Mouse (Mus musculus): Measurements from ENCODE around the gene Zfp398. TPM values are rescaled to one million over a fixed set of nuclear protein-coding genes. Genes with fewer than 3 reads are reported as not detected.

The Zfp398 gene
- polyA plus RNA-seq, 1 experiment from 2014 or later = 8.4 TPM

GRCm38 (mm10) chr6:47819626-47820325 is 15.7 kb upstream of the Zfp398 start:
- Histone ChIP-seq H3K4me1 (ENCODE audit: control insufficient read depth, insufficient read depth, low read length) (no peaks in the 10 kb centered on the region), H3K27ac (ENCODE audit: low read length) (no peak overlapping the region), H3K27me3 (ENCODE audit: control insufficient read depth, insufficient read depth, low read length) (no peaks in the 10 kb centered on the region), H3K9me3 (replicated peaks; ENCODE audit: control insufficient read depth, low read length) (no peaks in the 10 kb centered on the region), H3K4me2 (ENCODE audit: low read depth, low read length) (no peak overlapping the region), H3K4me3 (replicated peaks; ENCODE audit: low read length) (no peak overlapping the region), H3K36me3 (ENCODE audit: control insufficient read depth, insufficient read depth, low read length) (no peaks in the 10 kb centered on the region), H3K9ac (ENCODE audit: low read length) (no peak overlapping the region)
- no peak for ATAC-seq (ENCODE audit: insufficient read depth, low FRiP score)
- WGBS = 92% methylated on average over 23 of the region's 23 CpGs

- H3K9me3 ChIP-seq (replicated peaks; ENCODE audit: control insufficient read depth, low read length) = no peaks in the 10 kb centered on the region
- no peaks in the 10 kb centered on the region for H3K4me1 ChIP-seq (ENCODE audit: control insufficient read depth, insufficient read depth, low read length)
- H3K27me3 ChIP-seq (ENCODE audit: control insufficient read depth, insufficient read depth, low read length) = no peaks in the 10 kb centered on the region
- H3K4me3 ChIP-seq (replicated peaks; ENCODE audit: low read length) = no peak overlapping the region
- H3K36me3 ChIP-seq (ENCODE audit: control insufficient read depth, insufficient read depth, low read length) = no peaks in the 10 kb centered on the region
- no peak for ATAC-seq (ENCODE audit: insufficient read depth, low FRiP score)
- H3K4me2 ChIP-seq (ENCODE audit: low read depth, low read length) = no peak overlapping the region
- WGBS = 80% methylated on average over 5 of the region's 5 CpGs
- no peak overlapping the region for H3K9ac ChIP-seq (ENCODE audit: low read length)
- no peak overlapping the region for H3K27ac ChIP-seq (ENCODE audit: low read length)
These were observed 14.2 kb upstream of the Zfp398 start for GRCm38 (mm10) chr6:47821236-47821635.

GRCm38 (mm10) chr6:47821776-47822175 is 13.7 kb upstream of the Zfp398 start:
- H3K27me3 ChIP-seq (ENCODE audit: control insufficient read depth, insufficient read depth, low read length) = no peaks in the 10 kb centered on the region
- H3K4me2 ChIP-seq (ENCODE audit: low read depth, low read length) = no peak overlapping the region
- no peak overlapping the region for H3K4me3 ChIP-seq (replicated peaks; ENCODE audit: low read length)
- H3K27ac ChIP-seq (ENCODE audit: low read length) = no peak overlapping the region
- no peak for ATAC-seq (ENCODE audit: insufficient read depth, low FRiP score)
- H3K36me3 ChIP-seq (ENCODE audit: control insufficient read depth, insufficient read depth, low read length) = no peaks in the 10 kb centered on the region
- H3K4me1 ChIP-seq (ENCODE audit: control insufficient read depth, insufficient read depth, low read length) = no peaks in the 10 kb centered on the region
- H3K9me3 ChIP-seq (replicated peaks; ENCODE audit: control insufficient read depth, low read length) = no peaks in the 10 kb centered on the region
- WGBS = 88% methylated on average over 6 of the region's 6 CpGs
- no peak overlapping the region for H3K9ac ChIP-seq (ENCODE audit: low read length)

- no peak for ATAC-seq (ENCODE audit: insufficient read depth, low FRiP score)
- no peaks in the 10 kb centered on the region for H3K9me3 ChIP-seq (replicated peaks; ENCODE audit: control insufficient read depth, low read length)
- no peak overlapping the region for H3K4me2 ChIP-seq (ENCODE audit: low read depth, low read length)
- H3K36me3 ChIP-seq (ENCODE audit: control insufficient read depth, insufficient read depth, low read length) = no peaks in the 10 kb centered on the region
- H3K4me1 ChIP-seq (ENCODE audit: control insufficient read depth, insufficient read depth, low read length) = no peaks in the 10 kb centered on the region
- no peak overlapping the region for H3K27ac ChIP-seq (ENCODE audit: low read length)
- WGBS = 59% methylated on average over 2 of the region's 2 CpGs
- H3K27me3 ChIP-seq (ENCODE audit: control insufficient read depth, insufficient read depth, low read length) = no peaks in the 10 kb centered on the region
- no peak overlapping the region for H3K9ac ChIP-seq (ENCODE audit: low read length)
- no peak overlapping the region for H3K4me3 ChIP-seq (replicated peaks; ENCODE audit: low read length)
These were observed 11.2 kb upstream of the Zfp398 start for GRCm38 (mm10) chr6:47824241-47824640.

- H3K4me3 ChIP-seq (replicated peaks; ENCODE audit: low read length) = no peak overlapping the region
- no peaks in the 10 kb centered on the region for H3K27me3 ChIP-seq (ENCODE audit: control insufficient read depth, insufficient read depth, low read length)
- WGBS = 84% methylated on average over 4 of the region's 4 CpGs
- H3K4me2 ChIP-seq (ENCODE audit: low read depth, low read length) = no peak overlapping the region
- no peaks in the 10 kb centered on the region for H3K36me3 ChIP-seq (ENCODE audit: control insufficient read depth, insufficient read depth, low read length)
- no peaks in the 10 kb centered on the region for H3K9me3 ChIP-seq (replicated peaks; ENCODE audit: control insufficient read depth, low read length)
- peaks cover 4% of the 10 kb centered on the region; the same call in 1 of the 2 replicates for H3K4me1 ChIP-seq (ENCODE audit: control insufficient read depth, insufficient read depth, low read length)
- ATAC-seq (ENCODE audit: insufficient read depth, low FRiP score) = no peak
- no peak overlapping the region for H3K27ac ChIP-seq (ENCODE audit: low read length)
- H3K9ac ChIP-seq (ENCODE audit: low read length) = no peak overlapping the region
These were observed 8.0 kb upstream of the Zfp398 start for GRCm38 (mm10) chr6:47827462-47827861.

- H3K9me3 ChIP-seq (replicated peaks; ENCODE audit: control insufficient read depth, low read length) = no peaks in the 10 kb centered on the region
- ATAC-seq (ENCODE audit: insufficient read depth, low FRiP score) = no peak
These were observed 6.5 kb upstream of the Zfp398 start for GRCm38 (mm10) chr6:47828950-47829349.

GRCm38 (mm10) chr6:47830104-47831078 is 5.1 kb upstream of the Zfp398 start, which contains the start of gene Zfp786:
TSS of gene Zfp786 (minus strand) at chr6:47830867.
- Histone ChIP-seq H3K36me3 (ENCODE audit: control insufficient read depth, insufficient read depth, low read length) (no peaks in the 10 kb centered on the region), H3K4me2 (ENCODE audit: low read depth, low read length) (peak within 1 kb of the TSS; percentile 63), H3K9me3 (replicated peaks; ENCODE audit: control insufficient read depth, low read length) (no peaks in the 10 kb centered on the region), H3K27me3 (ENCODE audit: control insufficient read depth, insufficient read depth, low read length) (no peaks in the 10 kb centered on the region), H3K27ac (ENCODE audit: low read length) (peak within 1 kb of the TSS; percentile 64), H3K4me3 (replicated peaks; ENCODE audit: low read length) (peak within 1 kb of the TSS; percentile 90), H3K4me1 (ENCODE audit: control insufficient read depth, insufficient read depth, low read length) (peaks cover 4% of the 10 kb centered on the region; the same call in 1 of the 2 replicates), H3K9ac (ENCODE audit: low read length) (peak within 1 kb of the TSS; percentile 91)
- 2% methylated on average over 58 of the region's 64 CpGs for WGBS
- ATAC-seq (ENCODE audit: insufficient read depth, low FRiP score) = peak; percentile 89

More at GRCm38 (mm10) chr6:47828950-47829349, 6.5 kb upstream of the Zfp398 start:
- Histone ChIP-seq H3K36me3 (ENCODE audit: control insufficient read depth, insufficient read depth, low read length) (no peaks in the 10 kb centered on the region), H3K9ac (ENCODE audit: low read length) (no peak overlapping the region), H3K4me1 (ENCODE audit: control insufficient read depth, insufficient read depth, low read length) (peaks cover 4% of the 10 kb centered on the region; the same call in 1 of the 2 replicates), H3K27me3 (ENCODE audit: control insufficient read depth, insufficient read depth, low read length) (no peaks in the 10 kb centered on the region), H3K4me2 (ENCODE audit: low read depth, low read length) (no peak overlapping the region), H3K27ac (ENCODE audit: low read length) (no peak overlapping the region), H3K4me3 (replicated peaks; ENCODE audit: low read length) (no peak overlapping the region)
- WGBS = 27% methylated on average over 1 of the region's 1 CpGs

- ATAC-seq (ENCODE audit: insufficient read depth, low FRiP score) = no peak
- H3K9me3 ChIP-seq (replicated peaks; ENCODE audit: control insufficient read depth, low read length) = no peaks in the 10 kb centered on the region
- H3K27ac ChIP-seq (ENCODE audit: low read length) = no peak overlapping the region
- H3K27me3 ChIP-seq (ENCODE audit: control insufficient read depth, insufficient read depth, low read length) = no peaks in the 10 kb centered on the region
- no peak overlapping the region for H3K4me2 ChIP-seq (ENCODE audit: low read depth, low read length)
- H3K9ac ChIP-seq (ENCODE audit: low read length) = no peak overlapping the region
- H3K4me3 ChIP-seq (replicated peaks; ENCODE audit: low read length) = no peak overlapping the region
- WGBS = 76% methylated on average over 1 of the region's 1 CpGs
- H3K36me3 ChIP-seq (ENCODE audit: control insufficient read depth, insufficient read depth, low read length) = no peaks in the 10 kb centered on the region
- peaks cover 6% of the 10 kb centered on the region for H3K4me1 ChIP-seq (ENCODE audit: control insufficient read depth, insufficient read depth, low read length)
These were observed 3.2 kb upstream of the Zfp398 start for GRCm38 (mm10) chr6:47832220-47832619.
